Mouse (Mus musculus) 3T3-L1 (cell line): ENCODE data around the gene Trabd.

Experiments used
- DNase-seq: peaks from one replicate; pipeline ENCODE4 v3.0.0-alpha.2; 2015; ENCODE audit warnings: low read depth, low spot score

Gene Trabd

DNA sequence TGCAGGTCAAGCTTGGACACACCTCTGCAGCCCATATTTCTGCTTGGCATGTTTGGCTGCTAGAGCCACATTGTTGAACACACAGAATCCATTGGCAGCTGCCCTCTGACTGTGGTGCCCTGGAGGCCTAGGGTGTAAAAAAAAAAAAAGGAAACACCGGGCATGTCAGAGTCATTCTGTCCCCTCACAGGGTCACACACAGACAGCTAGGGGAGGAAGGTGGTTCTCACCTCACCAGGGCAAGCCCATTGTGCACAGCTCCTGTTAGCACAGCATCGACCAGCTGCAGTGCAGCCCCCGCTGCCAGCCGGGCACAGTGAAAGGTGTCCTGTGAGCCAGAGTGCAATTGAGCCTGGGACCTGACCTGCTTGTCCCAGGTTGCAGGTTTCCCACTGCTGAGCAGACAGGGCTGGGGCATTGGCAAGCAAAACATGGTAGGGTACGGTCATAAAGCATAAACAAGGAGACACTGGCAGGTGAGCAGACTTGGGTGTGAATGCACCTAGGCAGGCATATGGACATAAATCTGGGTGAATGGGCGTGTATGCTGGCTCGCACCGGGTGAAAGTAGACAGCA, 52.5 kb downstream of the Trabd start:
- no peak for DNase-seq

- DNase-seq: peak; percentile 85
Measured at GRCm38 (mm10) chr15:89128382-89129350, 53.7 kb downstream of the Trabd start, which contains the start of gene Hdac10. TSS of gene Hdac10 (minus strand) at chr15:89128700.

DNA sequence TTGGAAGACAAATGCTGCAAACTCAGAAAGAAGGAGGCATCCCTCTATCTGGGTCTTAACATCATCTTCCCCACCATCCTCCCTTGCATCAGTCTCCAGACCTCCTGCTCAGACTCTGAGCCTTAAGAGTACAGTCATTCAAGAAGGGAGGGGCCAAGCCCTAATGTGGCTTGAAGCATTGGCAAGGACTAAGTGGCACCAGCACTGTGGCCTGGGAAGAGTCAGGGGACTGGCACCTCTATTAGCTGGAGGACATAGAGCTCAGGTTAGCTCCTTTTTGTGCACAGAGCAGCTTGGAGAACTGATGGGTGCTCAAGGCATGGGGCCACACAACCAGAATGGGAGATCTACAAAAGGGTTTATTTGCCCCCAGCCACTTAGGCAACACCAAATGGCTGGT, 55.3 kb downstream of the Trabd start:
- DNase-seq: no peak

- DNase-seq: no peak
Measured at GRCm38 (mm10) chr15:89131316-89131715, 56.4 kb downstream of the Trabd start.
